Mouse (Mus musculus): ENCODE measurements at regions not wholly inside any gene's neighbourhood (a gene's known extent, or its start where the extent isn't known, plus 50 kb on each side); places are given as distances from the start of the nearest gene placed in this dataset.

GRCm38 (mm10) chr10:109496161-109496560 is 485.4 kb upstream of the Syt1 start:
- H3K9ac ChIP-seq (ENCODE audit: low read depth, low read length): no peak overlapping the region
- 70% methylated on average over 10 of the region's 10 CpGs for WGBS
- ATAC-seq: peak; percentile 82
- no peaks in the 10 kb centered on the region for H3K27me3 ChIP-seq (replicated peaks; ENCODE audit: control insufficient read depth, insufficient read depth, low read length)
- H3K4me2 ChIP-seq (ENCODE audit: low read length): no peak overlapping the region
- H3K4me3 ChIP-seq (ENCODE audit: low read length): no peak overlapping the region
- no peaks in the 10 kb centered on the region for H3K36me3 ChIP-seq (ENCODE audit: control insufficient read depth, insufficient read depth, low read length)
- no peak overlapping the region for H3K27ac ChIP-seq (ENCODE audit: low read depth, low read length)
- no peaks in the 10 kb centered on the region for H3K9me3 ChIP-seq (ENCODE audit: control insufficient read depth, low read length)
- H3K4me1 ChIP-seq (ENCODE audit: control insufficient read depth, insufficient read depth, low read depth, low read length): no peaks in the 10 kb centered on the region

- no peak overlapping the region for H3K4me3 ChIP-seq (ENCODE audit: low read length)
- H3K9ac ChIP-seq (ENCODE audit: low read depth, low read length): no peak overlapping the region
- no peaks in the 10 kb centered on the region for H3K4me1 ChIP-seq (ENCODE audit: control insufficient read depth, insufficient read depth, low read depth, low read length)
- H3K36me3 ChIP-seq (ENCODE audit: control insufficient read depth, insufficient read depth, low read length): no peaks in the 10 kb centered on the region
- no peak overlapping the region for H3K27ac ChIP-seq (ENCODE audit: low read depth, low read length)
- H3K9me3 ChIP-seq (ENCODE audit: control insufficient read depth, low read length): no peaks in the 10 kb centered on the region
- H3K27me3 ChIP-seq (replicated peaks; ENCODE audit: control insufficient read depth, insufficient read depth, low read length): no peaks in the 10 kb centered on the region
- 78% methylated on average over 4 of the region's 4 CpGs for WGBS
- no peak for ATAC-seq
- no peak overlapping the region for H3K4me2 ChIP-seq (ENCODE audit: low read length)
These were observed 480.0 kb upstream of the Syt1 start for GRCm38 (mm10) chr10:109490765-109491164.

GRCm38 (mm10) chr10:109488000-109488399 is 477.2 kb upstream of the Syt1 start:
- no peaks in the 10 kb centered on the region for H3K36me3 ChIP-seq (ENCODE audit: control insufficient read depth, insufficient read depth, low read length)
- no peaks in the 10 kb centered on the region for H3K4me1 ChIP-seq (ENCODE audit: control insufficient read depth, insufficient read depth, low read depth, low read length)
- no peak overlapping the region for H3K27ac ChIP-seq (ENCODE audit: low read depth, low read length)
- no peak overlapping the region for H3K4me3 ChIP-seq (ENCODE audit: low read length)
- H3K27me3 ChIP-seq (replicated peaks; ENCODE audit: control insufficient read depth, insufficient read depth, low read length): no peaks in the 10 kb centered on the region
- 78% methylated on average over 1 of the region's 1 CpGs for WGBS
- H3K4me2 ChIP-seq (ENCODE audit: low read length): no peak overlapping the region
- H3K9me3 ChIP-seq (ENCODE audit: control insufficient read depth, low read length): no peaks in the 10 kb centered on the region
- no peak overlapping the region for H3K9ac ChIP-seq (ENCODE audit: low read depth, low read length)
- ATAC-seq: no peak

- Histone ChIP-seq H3K4me1 (ENCODE audit: control insufficient read depth, insufficient read depth, low read depth, low read length) (no peaks in the 10 kb centered on the region), H3K27me3 (replicated peaks; ENCODE audit: control insufficient read depth, insufficient read depth, low read length) (no peaks in the 10 kb centered on the region), H3K4me2 (ENCODE audit: low read length) (no peak overlapping the region), H3K36me3 (ENCODE audit: control insufficient read depth, insufficient read depth, low read length) (no peaks in the 10 kb centered on the region), H3K4me3 (ENCODE audit: low read length) (no peak overlapping the region), H3K9ac (ENCODE audit: low read depth, low read length) (no peak overlapping the region), H3K9me3 (ENCODE audit: control insufficient read depth, low read length) (no peaks in the 10 kb centered on the region), H3K27ac (ENCODE audit: low read depth, low read length) (no peak overlapping the region)
- ATAC-seq: no peak
- 84% methylated on average over 7 of the region's 7 CpGs for WGBS
These were observed 476.3 kb upstream of the Syt1 start for GRCm38 (mm10) chr10:109486917-109487604.

DNA sequence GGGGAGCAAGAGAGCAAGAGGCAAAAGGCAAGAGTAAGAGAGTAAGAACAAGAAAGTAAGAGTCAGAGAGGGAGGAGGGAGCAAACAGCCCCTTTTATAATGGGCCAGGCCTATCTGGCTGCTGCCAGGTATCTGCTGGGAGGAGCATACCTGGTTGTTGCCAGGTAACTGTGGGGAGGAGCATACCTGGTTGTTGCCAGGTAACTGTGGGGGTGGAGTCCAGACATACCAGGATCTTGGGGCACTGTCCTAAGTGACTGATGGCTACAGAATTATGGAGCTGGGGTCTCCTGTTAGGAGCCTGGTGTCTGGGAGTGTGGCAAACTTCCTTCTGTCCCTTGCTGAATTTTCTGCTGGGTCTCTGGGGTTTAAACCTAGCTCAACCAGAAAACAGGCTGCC is 469.8 kb upstream of the Syt1 start:
- Histone ChIP-seq H3K9me3 (ENCODE audit: control insufficient read depth, low read length) (no peaks in the 10 kb centered on the region), H3K4me1 (ENCODE audit: control insufficient read depth, insufficient read depth, low read depth, low read length) (no peaks in the 10 kb centered on the region), H3K27me3 (replicated peaks; ENCODE audit: control insufficient read depth, insufficient read depth, low read length) (no peaks in the 10 kb centered on the region), H3K36me3 (ENCODE audit: control insufficient read depth, insufficient read depth, low read length) (no peaks in the 10 kb centered on the region), H3K4me3 (ENCODE audit: low read length) (no peak overlapping the region), H3K27ac (ENCODE audit: low read depth, low read length) (no peak overlapping the region), H3K9ac (ENCODE audit: low read depth, low read length) (no peak overlapping the region), H3K4me2 (ENCODE audit: low read length) (no peak overlapping the region)
- no peak for ATAC-seq

DNA sequence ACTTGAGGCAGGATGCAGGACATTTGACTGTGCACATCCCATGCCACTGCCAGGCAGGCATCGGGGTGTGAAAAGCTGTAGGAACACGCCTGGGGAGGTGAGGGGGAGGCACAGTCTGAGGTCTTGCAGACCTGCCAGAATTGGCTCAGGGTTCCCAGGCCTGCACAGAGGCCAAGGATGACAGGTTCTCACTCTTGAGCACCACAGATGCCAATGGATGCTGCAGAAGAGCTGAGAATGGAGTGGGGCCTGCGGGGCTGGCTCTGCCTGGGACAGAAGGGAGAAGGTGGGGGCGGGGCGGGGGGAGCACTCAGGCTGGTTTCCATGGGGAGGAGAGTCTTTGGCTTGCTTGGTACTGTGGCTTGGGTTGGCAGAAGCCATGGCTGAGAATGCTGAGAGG is 469.2 kb upstream of the Syt1 start:
- H3K27me3 ChIP-seq (replicated peaks; ENCODE audit: control insufficient read depth, insufficient read depth, low read length): no peaks in the 10 kb centered on the region
- no peaks in the 10 kb centered on the region for H3K36me3 ChIP-seq (ENCODE audit: control insufficient read depth, insufficient read depth, low read length)
- no peaks in the 10 kb centered on the region for H3K9me3 ChIP-seq (ENCODE audit: control insufficient read depth, low read length)
- no peak overlapping the region for H3K4me2 ChIP-seq (ENCODE audit: low read length)
- H3K4me1 ChIP-seq (ENCODE audit: control insufficient read depth, insufficient read depth, low read depth, low read length): no peaks in the 10 kb centered on the region
- no peak overlapping the region for H3K4me3 ChIP-seq (ENCODE audit: low read length)
- ATAC-seq: no peak
- whole genome bisulfite sequencing: 79% methylated on average over 5 of the region's 5 CpGs
- no peak overlapping the region for H3K27ac ChIP-seq (ENCODE audit: low read depth, low read length)
- no peak overlapping the region for H3K9ac ChIP-seq (ENCODE audit: low read depth, low read length)

DNA sequence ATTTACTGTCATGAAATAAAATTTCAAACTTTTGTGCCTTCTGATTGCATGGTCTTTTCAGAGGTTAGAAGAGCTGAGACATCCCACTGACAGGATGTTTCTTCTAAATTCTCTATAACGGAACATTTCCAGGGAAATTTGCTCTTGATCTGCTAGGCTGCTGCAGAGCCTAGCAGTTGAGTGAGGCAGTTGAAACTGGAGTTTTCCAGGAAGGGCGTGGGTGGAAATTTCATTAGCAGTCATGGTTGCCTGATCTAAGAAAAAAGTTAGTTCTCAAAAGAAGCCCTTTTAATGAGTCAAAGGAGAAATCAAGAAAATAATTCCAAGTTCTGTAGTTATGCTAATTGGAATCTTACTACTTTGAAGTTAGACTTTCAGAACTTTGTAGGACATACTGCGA is 455.7 kb upstream of the Syt1 start:
- no peak for ATAC-seq
- no peaks in the 10 kb centered on the region for H3K36me3 ChIP-seq (ENCODE audit: control insufficient read depth, insufficient read depth, low read length)
- WGBS: 85% methylated on average over 3 of the region's 3 CpGs
- H3K4me1 ChIP-seq (ENCODE audit: control insufficient read depth, insufficient read depth, low read depth, low read length): no peaks in the 10 kb centered on the region
- no peak overlapping the region for H3K9ac ChIP-seq (ENCODE audit: low read depth, low read length)
- H3K27me3 ChIP-seq (replicated peaks; ENCODE audit: control insufficient read depth, insufficient read depth, low read length): no peaks in the 10 kb centered on the region
- no peak overlapping the region for H3K27ac ChIP-seq (ENCODE audit: low read depth, low read length)
- no peak overlapping the region for H3K4me2 ChIP-seq (ENCODE audit: low read length)
- no peak overlapping the region for H3K4me3 ChIP-seq (ENCODE audit: low read length)
- H3K9me3 ChIP-seq (ENCODE audit: control insufficient read depth, low read length): no peaks in the 10 kb centered on the region

GRCm38 (mm10) chr10:109431112-109431511 is 420.3 kb upstream of the Syt1 start:
- 91% methylated on average over 4 of the region's 4 CpGs for WGBS
- ATAC-seq: no peak

DNA sequence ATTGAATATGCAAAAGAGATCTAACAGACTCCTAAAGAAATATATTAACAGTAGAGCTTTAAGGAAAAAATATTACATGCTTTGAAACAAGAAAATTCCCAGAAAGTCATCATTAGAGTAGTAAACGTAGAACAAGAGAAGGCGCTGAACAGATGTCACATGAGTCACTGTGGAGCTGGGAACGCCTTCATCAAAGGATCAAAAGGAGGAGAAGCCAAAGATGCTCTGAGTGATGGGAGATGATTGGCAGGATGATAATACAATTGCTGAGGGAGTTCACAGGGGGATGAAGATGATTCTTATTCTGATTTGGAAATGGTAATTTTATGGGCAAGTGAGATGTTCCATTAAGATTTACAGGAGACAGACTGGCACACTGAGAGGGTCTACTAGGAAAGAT is 417.1 kb upstream of the Syt1 start:
- no peaks in the 10 kb centered on the region for H3K36me3 ChIP-seq (ENCODE audit: control insufficient read depth, insufficient read depth, low read length)
- ATAC-seq: no peak
- WGBS: 78% methylated on average over 3 of the region's 3 CpGs
- no peaks in the 10 kb centered on the region for H3K27me3 ChIP-seq (replicated peaks; ENCODE audit: control insufficient read depth, insufficient read depth, low read length)
- no peak overlapping the region for H3K4me2 ChIP-seq (ENCODE audit: low read length)
- no peak overlapping the region for H3K9ac ChIP-seq (ENCODE audit: low read depth, low read length)
- H3K9me3 ChIP-seq (ENCODE audit: control insufficient read depth, low read length): no peaks in the 10 kb centered on the region
- H3K27ac ChIP-seq (ENCODE audit: low read depth, low read length): no peak overlapping the region
- no peak overlapping the region for H3K4me3 ChIP-seq (ENCODE audit: low read length)
- H3K4me1 ChIP-seq (ENCODE audit: control insufficient read depth, insufficient read depth, low read depth, low read length): no peaks in the 10 kb centered on the region

More at GRCm38 (mm10) chr10:109431112-109431511, 420.3 kb upstream of the Syt1 start:
- H3K4me3 ChIP-seq (ENCODE audit: low read length): no peak overlapping the region
- H3K4me2 ChIP-seq (ENCODE audit: low read length): no peak overlapping the region
- no peak overlapping the region for H3K9ac ChIP-seq (ENCODE audit: low read depth, low read length)
- no peaks in the 10 kb centered on the region for H3K4me1 ChIP-seq (ENCODE audit: control insufficient read depth, insufficient read depth, low read depth, low read length)
- H3K27ac ChIP-seq (ENCODE audit: low read depth, low read length): no peak overlapping the region
- H3K9me3 ChIP-seq (ENCODE audit: control insufficient read depth, low read length): no peaks in the 10 kb centered on the region
- no peaks in the 10 kb centered on the region for H3K36me3 ChIP-seq (ENCODE audit: control insufficient read depth, insufficient read depth, low read length)
- H3K27me3 ChIP-seq (replicated peaks; ENCODE audit: control insufficient read depth, insufficient read depth, low read length): no peaks in the 10 kb centered on the region

- H3K4me2 ChIP-seq (ENCODE audit: low read length): no peak overlapping the region
- H3K27ac ChIP-seq (ENCODE audit: low read depth, low read length): no peak overlapping the region
- WGBS: 77% methylated on average over 3 of the region's 3 CpGs
- H3K4me1 ChIP-seq (ENCODE audit: control insufficient read depth, insufficient read depth, low read depth, low read length): no peaks in the 10 kb centered on the region
- no peak overlapping the region for H3K4me3 ChIP-seq (ENCODE audit: low read length)
- no peaks in the 10 kb centered on the region for H3K9me3 ChIP-seq (ENCODE audit: control insufficient read depth, low read length)
- no peaks in the 10 kb centered on the region for H3K36me3 ChIP-seq (ENCODE audit: control insufficient read depth, insufficient read depth, low read length)
- no peaks in the 10 kb centered on the region for H3K27me3 ChIP-seq (replicated peaks; ENCODE audit: control insufficient read depth, insufficient read depth, low read length)
- no peak overlapping the region for H3K9ac ChIP-seq (ENCODE audit: low read depth, low read length)
- no peak for ATAC-seq
These were observed 396.2 kb upstream of the Syt1 start for GRCm38 (mm10) chr10:109407011-109407410.

All from hindbrain, embryonic 16.5 days (tissue).